Mouse (Mus musculus) CD4-positive, CD25-positive, alpha-beta regulatory T cell (primary cell): ENCODE data around the gene Tmem53. TPM values are rescaled to one million over a fixed set of nuclear protein-coding genes. Genes with fewer than 3 reads are reported as not detected.

Experiments used
- polyA plus RNA-seq: library from polyadenylated mRNA; unstranded; fragments of 100-300 nt; shearing (Covaris generic); gene quantifications from one replicate; pipeline ENCODE4 v1.2.1, GENCODE M21; 2017

Gene Tmem53
- 0.59 TPM for polyA plus RNA-seq

GRCm38 (mm10) chr4:117251801-117252316, at the start of gene Tmem53, which contains the start of gene Armh1:
Tmem53 (plus strand) TSS chr4:117251951.
Armh1 (minus strand) TSS chr4:117252125.

Other genes starting within 250 kb of the Tmem53 start
- 32.6 TPM for gene Eif2b3, start 232.5 kb upstream of the Tmem53 start, polyA plus RNA-seq
- not detected for gene Ptch2, start 155.9 kb upstream of the Tmem53 start, polyA plus RNA-seq
- 41.1 TPM for gene Btbd19, start 126.2 kb upstream of the Tmem53 start, polyA plus RNA-seq
- 2.5 TPM for gene Tctex1d4, start 125.2 kb upstream of the Tmem53 start, polyA plus RNA-seq
- 40.8 TPM for gene Plk3, start 118.0 kb upstream of the Tmem53 start, polyA plus RNA-seq
- 482 TPM for gene Rps8, start 95.7 kb upstream of the Tmem53 start, polyA plus RNA-seq
- gene Kif2c, start 69.3 kb upstream of the Tmem53 start, polyA plus RNA-seq, result 1.2 TPM
- gene Armh1, start 174 bp downstream of the Tmem53 start, polyA plus RNA-seq, result not detected
- 136 TPM for gene Rnf220, start 245.1 kb downstream of the Tmem53 start, polyA plus RNA-seq